Mouse (Mus musculus) brain, embryonic 14.5 days (tissue): ENCODE data around the gene Opn1sw.

Source experiments
- CTCF ChIP-seq: fragments of 200-500 bp; IDR thresholded peaks from 2 replicates; pipeline ENCODE4 v1.5.1; 2012; ENCODE audit warnings: inconsistent platforms, mild to moderate bottlenecking, moderate library complexity, borderline replicate concordance; ENCODE audit not compliant: insufficient read depth, insufficient read length; ENCODE audit errors: extremely low read depth
- POLR2A ChIP-seq: fragments of 200-500 bp; IDR thresholded peaks from 2 replicates; pipeline ENCODE4 v1.6.1; 2012; ENCODE audit warnings: mild to moderate bottlenecking, inconsistent platforms, borderline replicate concordance; ENCODE audit not compliant: poor library complexity, insufficient read depth, insufficient read length, severe bottlenecking; ENCODE audit errors: extremely low read depth

- TF ChIP-seq POLR2A, result no peak
- no peak for TF ChIP-seq CTCF
Observed at GRCm38 (mm10) chr6:29436461-29436934, 48.2 kb upstream of the Opn1sw start.
